ENCODE assay signal across 9 mouse cellular contexts in genomic region chr2:76405596-76406150, GRCm38 (mm10). TPM values are rescaled to one million over a fixed set of nuclear protein-coding genes. Genes with fewer than 3 reads are reported as not detected.
DNase-seq lines count a peak whose midpoint lies in the region; ATAC-seq lines count a peak whose summit lies in the region.
"Had no signal": no experiment of that assay in that cellular context is flagged by ENCODE, and none has a peak within 500 bp of the region (broad histone marks: within the 10 kb centered on the region; RNA-seq: fewer than 3 reads in every experiment).

No protein-coding gene starts in this region.

- WGBS in forebrain, embryonic 10.5 days, result 5% methylated on average over 15 of the region's 15 CpGs
- WGBS in midbrain, embryonic 16.5 days, result 1% methylated on average over 15 of the region's 15 CpGs

- no peaks in the 10 kb centered on the region for H3K9me3 ChIP-seq in forebrain, embryonic 10.5 days
- no peaks in the 10 kb centered on the region for H3K9me3 ChIP-seq in midbrain, embryonic 16.5 days (replicated peaks; ENCODE audit: control insufficient read depth, low read length, poor library complexity, severe bottlenecking)

- H3K27me3 ChIP-seq in forebrain, embryonic 10.5 days (ENCODE audit: poor library complexity, severe bottlenecking), result peaks cover 73% of the 10 kb centered on the region
- H3K27me3 ChIP-seq in midbrain, embryonic 16.5 days (ENCODE audit: control insufficient read depth, insufficient read depth, low read depth, low read length), result peaks cover 5% of the 10 kb centered on the region

- peak; percentile 12 to 18 for DNase-seq in kidney, adult 8-10 months
- no peak for DNase-seq in kidney, postnatal 4 days
- DNase-seq in ZHBTc4 (ENCODE audit: low read depth, low spot score), result peak; percentile 42
- DNase-seq in forebrain, embryonic 10.5 days (ENCODE audit: extremely low spot score, low spot score), result no peak
- peak; percentile 37 to 40 for DNase-seq in left cerebral cortex, postnatal 14 days (ENCODE audit: low spot score in 2 of 2)
- DNase-seq in adrenal gland, postnatal 25 days, result no peak
- no peak for DNase-seq in ovary, postnatal 36 days (ENCODE audit: low spot score)

- H3K4me3 ChIP-seq in forebrain, embryonic 10.5 days, result peak overlapping the region; percentile 92
- H3K4me3 ChIP-seq in midbrain, embryonic 16.5 days (ENCODE audit: low read depth, low read length), result peak overlapping the region; percentile 74

- intact Hi-C loops in left cerebral cortex, postnatal 14 days (cut with DNase I), result no loop called here

- H3K9ac ChIP-seq in midbrain, embryonic 16.5 days (ENCODE audit: low read depth, low read length), result peak overlapping the region; percentile 98

- no peaks in the 10 kb centered on the region for H3K36me3 ChIP-seq in forebrain, embryonic 10.5 days (replicated peaks)
- no peaks in the 10 kb centered on the region for H3K36me3 ChIP-seq in midbrain, embryonic 16.5 days (ENCODE audit: control insufficient read depth, insufficient read depth, low read length)

- ATAC-seq in midbrain, embryonic 16.5 days, result peak; percentile 63

- peak overlapping the region; percentile 87 for H3K27ac ChIP-seq in forebrain, embryonic 10.5 days
- H3K27ac ChIP-seq in midbrain, embryonic 16.5 days (ENCODE audit: low read length), result peak overlapping the region; percentile 90

- peaks cover 23% of the 10 kb centered on the region for H3K4me1 ChIP-seq in forebrain, embryonic 10.5 days
- H3K4me1 ChIP-seq in midbrain, embryonic 16.5 days (ENCODE audit: control insufficient read depth, insufficient read depth, low read length), result peaks cover 10% of the 10 kb centered on the region

- peak overlapping the region; percentile 86 for H3K4me2 ChIP-seq in midbrain, embryonic 16.5 days (ENCODE audit: low read length)

RNA-seq across cellular contexts. Expression of gene Osbpl6, which starts 0.6 kb away (rescaled TPM):
- 10.4 and 11.5 TPM in 2 replicates for polyA plus RNA-seq in forebrain, embryonic 10.5 days (2016; fragmentation: Nextera tagmentation; extraction: Ambion mirVana)
- total RNA-seq in left cerebral cortex, postnatal 14 days (2021), result 10 to 100 TPM; 44.2 to 49.4 TPM
- 23.1 and 28.7 TPM in 2 replicates for polyA plus RNA-seq in midbrain, embryonic 16.5 days (2015; fragmentation: Nextera tagmentation; extraction: Ambion mirVana)
- total RNA-seq in adrenal gland, postnatal 25 days (2021), result 23.9 and 31.9 TPM in 2 replicates

RNA-seq across cellular contexts. Expression of gene Rbm45, which starts 35.9 kb away (rescaled TPM):
- polyA plus RNA-seq in forebrain, embryonic 10.5 days (2016; fragmentation: Nextera tagmentation; extraction: Ambion mirVana), result 15.6 and 19.1 TPM in 2 replicates
- 10 to 100 TPM; 38.2 to 40.2 TPM for total RNA-seq in left cerebral cortex, postnatal 14 days (2021)
- 17.4 and 17.6 TPM in 2 replicates for polyA plus RNA-seq in midbrain, embryonic 16.5 days (2015; fragmentation: Nextera tagmentation; extraction: Ambion mirVana)
- 49.2 and 61.7 TPM in 2 replicates for total RNA-seq in adrenal gland, postnatal 25 days (2021)

RNA-seq across cellular contexts. Expression of gene Cyct, which starts 45.4 kb away (rescaled TPM):
- polyA plus RNA-seq in forebrain, embryonic 10.5 days (2016; fragmentation: Nextera tagmentation; extraction: Ambion mirVana), result not detected in 2 replicates
- total RNA-seq in left cerebral cortex, postnatal 14 days (2021), result not detected
- 0.40 TPM in 1 of 2 replicates, not detected in the other for polyA plus RNA-seq in midbrain, embryonic 16.5 days (2015; fragmentation: Nextera tagmentation; extraction: Ambion mirVana)
- total RNA-seq in adrenal gland, postnatal 25 days (2021), result not detected in 2 replicates
- total RNA-seq: left cerebral cortex, postnatal 25 days had no signal

Comparison
In these comparisons a context has a peak if more than half of its experiments do, and no peak if none do; other contexts are left out.
1. DNase-seq: peak in kidney, adult 8-10 months (2 of 2), ZHBTc4 (single experiment) and left cerebral cortex, postnatal 14 days (2 of 2); none in kidney, postnatal 4 days (0 of 2), forebrain, embryonic 10.5 days (single experiment), adrenal gland, postnatal 25 days (single experiment) and ovary, postnatal 36 days (single experiment).